Mouse (Mus musculus): ENCODE measurements around the gene Kat2a.

Kat2a gene

DNA sequence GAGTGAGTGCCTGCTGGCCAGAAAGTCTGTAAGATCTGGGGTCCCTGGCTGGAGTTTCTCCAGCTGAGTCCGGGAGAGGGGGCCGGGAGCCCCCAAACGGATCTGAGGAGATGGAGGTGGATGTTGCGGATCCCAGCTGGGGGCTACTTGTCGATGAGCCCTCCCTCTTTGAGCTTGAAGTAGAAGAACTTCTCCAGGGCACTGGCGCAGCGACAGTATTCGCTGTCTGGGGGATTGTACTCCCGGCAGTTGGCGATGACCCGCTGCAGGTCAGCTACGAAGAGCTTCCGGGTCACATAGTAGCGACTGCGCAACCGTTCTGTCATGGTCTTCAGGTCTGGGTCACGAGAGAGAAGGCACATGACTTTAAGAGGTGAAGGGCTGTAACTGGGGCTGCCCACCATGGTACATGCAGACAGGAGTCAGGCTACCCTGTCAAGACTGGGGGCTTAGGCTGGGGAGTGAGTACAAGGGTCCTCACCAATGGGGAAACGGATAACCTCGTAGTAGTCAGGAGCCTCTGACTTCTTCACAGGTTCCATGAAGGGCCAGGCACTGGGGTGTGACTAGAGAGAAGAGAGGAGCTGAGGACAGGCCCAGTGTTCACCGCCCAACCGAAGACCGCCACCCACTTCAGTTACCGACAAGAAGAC lies 7.0 kb downstream of the Kat2a start:
- DNase-seq: no peak

GRCm38 (mm10) chr11:100703851-100704531 lies 8.3 kb downstream of the Kat2a start, which contains the start of gene Dhx58:
Gene Dhx58 (minus strand): TSS chr11:100704271.
- DNase-seq: no peak

GRCm38 (mm10) chr11:100703366-100703765 lies 8.9 kb downstream of the Kat2a start:
- DNase-seq: no peak

GRCm38 (mm10) chr11:100702906-100703305 lies 9.4 kb downstream of the Kat2a start:
- DNase-seq: no peak

- DNase-seq: no peak
Observed at GRCm38 (mm10) chr11:100702081-100702851, 10.0 kb downstream of the Kat2a start.

- DNase-seq: no peak
Observed at GRCm38 (mm10) chr11:100701301-100701700, 11.0 kb downstream of the Kat2a start.

GRCm38 (mm10) chr11:100700710-100701109 lies 11.6 kb downstream of the Kat2a start:
- DNase-seq: no peak

- DNase-seq: no peak
Observed at GRCm38 (mm10) chr11:100697921-100698320, 14.3 kb downstream of the Kat2a start.

DNA sequence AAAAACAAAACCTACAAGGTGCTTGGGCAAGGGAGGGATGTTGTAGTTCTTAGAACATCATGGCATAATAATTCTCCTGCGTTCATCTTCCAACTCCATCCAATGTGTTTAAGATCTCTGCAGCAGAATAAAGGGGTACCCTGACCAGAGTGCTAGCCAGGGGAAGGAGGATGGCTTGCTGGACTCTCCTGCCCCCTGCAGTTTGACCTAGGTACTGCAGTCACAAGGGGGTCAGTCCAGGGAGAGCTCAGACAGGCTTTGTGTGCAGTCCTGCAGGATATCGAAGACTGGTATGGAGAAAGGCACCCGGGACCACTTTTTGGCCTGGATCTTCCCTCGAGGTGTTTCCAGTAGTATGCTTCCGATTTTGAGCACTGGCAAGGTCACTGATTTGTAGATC lies 17.3 kb downstream of the Kat2a start:
- peak; percentile 69 for DNase-seq

- no peak for DNase-seq
Observed at GRCm38 (mm10) chr11:100693154-100693553, 19.1 kb downstream of the Kat2a start.

DNA sequence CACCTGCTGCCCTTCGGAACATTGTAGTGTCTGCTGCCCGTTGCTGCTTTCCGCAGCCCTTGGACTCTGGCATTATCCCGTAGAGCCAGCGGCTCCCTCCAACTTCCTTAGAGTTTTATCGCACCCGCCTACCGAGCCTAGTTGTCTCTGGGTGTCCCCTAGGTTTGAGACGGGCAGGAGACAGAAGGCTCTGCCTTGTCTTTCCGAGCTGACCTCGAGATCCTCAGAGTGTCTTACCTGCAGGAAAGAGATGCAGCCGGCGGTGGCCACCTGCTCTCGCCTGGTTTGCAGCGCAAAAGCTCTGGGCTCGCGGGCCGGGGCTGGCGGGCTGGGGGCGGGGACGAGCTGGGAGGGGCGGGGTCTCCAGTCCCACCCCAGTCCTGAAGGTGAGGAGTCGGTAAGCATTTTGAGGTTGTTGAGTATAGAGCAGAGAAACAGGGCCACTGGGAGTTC lies 20.1 kb downstream of the Kat2a start, which contains the start of gene Zfp385c:
Gene Zfp385c (minus strand): TSS at position 292 of the 453 bp plus-strand sequence.
- no peak for DNase-seq

GRCm38 (mm10) chr11:100690389-100690788 lies 21.9 kb downstream of the Kat2a start:
- DNase-seq: no peak

- DNase-seq: no peak
Observed at GRCm38 (mm10) chr11:100688443-100688842, 23.8 kb downstream of the Kat2a start.

DNA sequence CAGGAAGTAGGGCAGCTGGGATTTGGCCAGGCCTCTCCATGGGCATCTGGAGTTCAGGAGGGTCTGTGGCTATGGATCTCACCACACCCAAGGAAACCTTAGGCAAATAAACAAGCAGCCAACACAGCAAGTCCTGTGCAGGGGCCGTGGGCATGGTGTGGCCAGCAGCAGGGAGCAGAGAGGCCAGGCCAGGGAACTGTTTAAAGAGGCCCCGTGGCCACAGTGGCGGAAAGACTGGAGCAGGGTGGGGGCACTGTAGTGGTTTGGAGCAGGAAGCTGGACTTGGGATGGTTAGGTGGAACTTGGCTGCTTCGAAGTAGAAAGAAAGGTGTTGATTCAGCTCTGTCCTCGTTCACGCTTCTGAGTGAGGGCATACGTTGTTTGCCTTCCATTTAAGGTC lies 25.0 kb downstream of the Kat2a start:
- DNase-seq: no peak

DNA sequence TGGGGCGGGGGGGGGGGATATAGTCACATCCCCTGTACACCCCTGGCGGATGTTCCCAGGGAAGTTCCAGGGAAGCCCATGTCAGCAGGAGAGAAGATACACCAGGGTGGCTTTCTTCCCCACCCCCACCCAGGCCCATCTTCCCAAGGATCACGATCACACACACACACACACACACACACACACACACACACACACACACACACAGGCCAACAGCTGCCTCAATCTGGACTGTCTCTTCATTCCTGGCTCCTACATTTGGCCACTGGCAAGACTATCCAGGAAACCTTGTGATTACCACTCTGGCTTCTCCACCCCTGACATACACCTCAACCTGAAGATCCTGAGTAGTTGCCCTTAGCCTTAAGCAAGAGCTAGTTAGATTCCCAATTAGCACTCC lies 26.9 kb downstream of the Kat2a start:
- DNase-seq: no peak

GRCm38 (mm10) chr11:100684084-100684483 lies 28.2 kb downstream of the Kat2a start:
- no peak for DNase-seq

GRCm38 (mm10) chr11:100682526-100682925 lies 29.7 kb downstream of the Kat2a start:
- DNase-seq: no peak

DNA sequence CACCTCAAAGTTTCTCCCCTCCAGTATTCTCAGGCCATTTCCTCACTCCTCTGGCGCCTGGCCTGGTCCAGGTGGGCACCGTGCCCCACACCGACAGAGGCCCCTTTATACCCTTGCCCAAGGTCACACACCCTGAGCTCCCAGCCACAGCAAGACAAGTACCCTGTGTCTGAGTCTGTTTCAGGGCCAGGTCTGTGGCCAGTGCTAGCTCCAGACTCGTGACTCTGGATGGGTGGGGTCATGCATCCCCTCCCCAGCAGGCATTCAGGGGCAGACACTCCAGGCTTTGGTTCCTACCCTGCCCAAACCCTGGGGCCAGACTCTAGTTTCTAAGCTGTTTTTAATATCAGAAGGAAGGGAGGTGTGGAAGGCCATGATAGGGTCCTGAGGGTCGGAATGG lies 30.4 kb downstream of the Kat2a start:
- DNase-seq: no peak

GRCm38 (mm10) chr11:100677810-100678209 lies 34.5 kb downstream of the Kat2a start:
- no peak for DNase-seq

DNA sequence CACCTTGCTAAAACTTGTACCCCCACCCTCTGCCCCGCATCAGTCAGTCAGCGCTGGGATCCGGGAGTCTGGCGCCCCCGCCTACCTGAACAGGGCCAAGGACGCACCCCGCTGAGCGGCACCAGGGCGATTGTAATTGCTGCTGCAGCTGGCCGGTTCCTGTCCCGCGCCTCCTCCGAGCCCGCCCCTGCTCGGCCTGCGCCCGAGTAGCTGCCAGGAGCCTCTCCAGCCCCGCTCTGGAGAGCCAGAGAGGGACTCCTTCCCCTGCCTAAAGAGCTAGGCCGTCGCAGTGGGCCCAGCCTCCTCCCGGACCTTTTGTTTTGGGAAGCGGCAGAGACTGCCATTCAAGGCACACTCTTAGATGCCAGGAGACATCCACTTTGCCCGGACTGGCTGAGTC lies 39.1 kb downstream of the Kat2a start:
- no peak for DNase-seq

DNA sequence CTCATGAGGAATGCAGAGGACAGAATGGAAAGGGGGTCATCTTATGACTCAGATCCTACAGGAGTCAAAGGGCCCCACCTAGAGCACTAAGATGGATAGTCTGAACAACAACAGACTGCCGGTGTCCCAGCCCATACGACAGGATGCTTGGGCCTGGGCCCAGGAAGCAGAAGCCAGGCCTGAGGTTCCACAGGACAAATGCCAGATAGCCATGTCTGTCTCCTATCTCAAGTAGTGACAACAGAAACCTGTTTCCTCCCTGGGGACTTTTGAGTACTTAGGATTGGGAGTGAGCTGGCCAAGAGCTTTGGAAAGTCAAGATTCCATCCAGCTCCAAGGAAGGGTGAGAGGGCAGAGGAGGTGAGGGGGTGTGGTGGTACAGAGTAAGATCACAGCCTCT lies 40.3 kb downstream of the Kat2a start:
- DNase-seq: no peak

DNA sequence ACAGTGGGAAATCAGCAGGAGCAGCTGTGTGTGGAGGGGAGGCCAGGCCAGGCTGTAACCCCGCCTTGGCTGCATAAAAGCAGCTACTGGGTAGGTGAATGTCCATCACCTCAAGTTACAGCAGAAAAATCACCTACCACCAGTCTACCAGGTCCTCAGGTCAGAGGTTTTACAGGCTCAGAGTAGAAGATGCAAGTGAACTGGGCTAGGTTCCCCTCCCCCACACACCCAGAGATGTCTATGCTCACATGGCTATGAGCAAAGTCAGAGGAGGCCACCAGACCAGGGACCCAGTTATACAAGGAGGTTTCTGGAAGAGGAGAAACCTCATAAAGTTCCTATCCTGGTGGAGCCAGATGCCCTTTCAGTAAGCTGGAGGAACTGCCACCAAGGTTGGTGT lies 41.2 kb downstream of the Kat2a start:
- no peak for DNase-seq

- no peak for DNase-seq
Observed at GRCm38 (mm10) chr11:100659806-100660205, 52.5 kb downstream of the Kat2a start.

DNA sequence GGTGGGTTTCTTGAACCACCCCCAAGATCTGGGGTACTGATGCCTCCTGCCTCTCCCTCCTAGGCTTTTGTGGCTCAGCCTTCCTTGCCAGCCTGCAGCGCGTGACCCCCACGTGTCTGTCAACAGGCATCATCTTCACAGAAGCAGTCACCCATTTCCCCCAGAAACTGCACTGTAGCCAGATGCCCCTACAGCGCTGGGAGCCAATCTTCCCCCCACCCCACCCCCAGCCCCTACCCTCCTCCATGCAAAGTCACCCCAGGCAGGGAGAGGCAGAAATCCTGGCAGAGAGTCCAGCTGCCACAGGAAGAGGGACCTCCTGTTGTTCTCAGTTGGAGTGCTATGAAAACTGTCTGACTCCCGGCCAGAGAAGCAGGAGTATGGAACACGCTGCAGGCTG lies 55.8 kb downstream of the Kat2a start:
- DNase-seq: no peak

Data from right cerebral cortex, postnatal 14 days (tissue).